Mouse (Mus musculus): Measurements from ENCODE around the gene Mmab.

Gene Mmab

GRCm38 (mm10) chr5:114443566-114444367 lies at the start of gene Mmab, which contains the start of gene Mvk:
Gene Mmab, minus strand, starts transcription at chr5:114444060.
Gene Mvk, plus strand, starts transcription at chr5:114444269.
- DNase-seq (ENCODE audit: low spot score) = peak; percentile 99

DNA sequence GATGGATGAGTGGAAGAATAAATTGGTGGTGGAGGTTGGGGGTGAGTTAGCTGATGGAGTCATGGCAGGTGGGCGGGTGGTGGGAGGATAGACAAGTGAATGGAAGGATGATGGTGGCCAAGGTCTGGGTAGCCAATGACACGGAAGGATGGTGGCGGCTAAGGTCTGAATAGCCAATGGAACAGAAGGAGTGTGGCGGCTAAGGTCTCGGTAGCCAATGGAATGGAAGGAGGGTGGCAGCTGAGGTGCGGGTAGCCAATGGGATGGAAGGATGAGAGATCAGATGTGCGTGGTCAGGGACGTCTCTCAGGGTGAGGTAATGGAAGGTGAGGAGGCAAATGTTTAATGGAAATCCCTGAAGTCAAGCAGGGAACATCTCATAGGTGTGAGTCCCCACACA lies 46.4 kb upstream of the Mmab start:
- DNase-seq (ENCODE audit: low spot score) = no peak

DNA sequence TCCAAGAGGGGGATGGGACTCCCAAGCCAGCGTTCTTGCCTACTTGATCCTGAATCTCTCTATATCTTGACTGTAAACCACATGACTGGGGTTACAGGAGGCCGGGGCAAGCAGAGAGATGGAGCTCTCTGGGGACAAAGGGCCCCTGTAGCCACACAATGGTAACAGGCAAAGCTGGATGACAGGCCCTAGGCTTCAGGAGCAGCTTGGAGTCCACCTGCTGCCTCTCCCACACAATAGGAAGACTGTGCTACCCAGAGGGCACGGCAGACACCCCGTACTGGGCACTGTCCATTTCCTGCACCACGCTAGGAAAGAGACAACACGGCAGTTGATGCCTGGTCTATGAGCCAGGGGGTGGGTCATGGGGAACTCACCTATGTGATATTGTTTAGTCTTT lies 45.7 kb upstream of the Mmab start:
- DNase-seq (ENCODE audit: low spot score) = no peak

GRCm38 (mm10) chr5:114485685-114486084 lies 41.8 kb upstream of the Mmab start:
- DNase-seq (ENCODE audit: low spot score) = no peak

DNA sequence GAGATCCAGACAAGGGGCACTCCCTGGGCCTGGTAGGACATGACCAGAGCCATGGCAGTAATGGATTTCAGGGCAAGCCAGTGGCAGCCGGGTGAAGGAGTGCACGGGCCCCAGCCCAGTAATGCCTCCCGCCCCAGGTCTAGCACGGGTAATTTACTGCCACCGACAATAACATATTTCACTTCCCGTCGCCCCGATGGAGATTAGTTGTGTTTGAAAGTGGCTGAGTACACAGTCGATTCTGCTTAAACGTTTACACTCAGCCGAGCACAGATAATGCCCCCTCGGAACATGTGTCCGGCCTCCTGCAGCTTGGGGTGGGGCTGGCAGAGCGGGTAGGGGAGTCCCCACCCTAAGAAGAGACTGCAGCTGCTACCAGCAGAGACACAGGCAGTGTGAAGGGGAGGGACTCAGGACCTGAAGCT lies 38.7 kb upstream of the Mmab start:
- peak; percentile 63 for DNase-seq (ENCODE audit: low spot score)

DNA sequence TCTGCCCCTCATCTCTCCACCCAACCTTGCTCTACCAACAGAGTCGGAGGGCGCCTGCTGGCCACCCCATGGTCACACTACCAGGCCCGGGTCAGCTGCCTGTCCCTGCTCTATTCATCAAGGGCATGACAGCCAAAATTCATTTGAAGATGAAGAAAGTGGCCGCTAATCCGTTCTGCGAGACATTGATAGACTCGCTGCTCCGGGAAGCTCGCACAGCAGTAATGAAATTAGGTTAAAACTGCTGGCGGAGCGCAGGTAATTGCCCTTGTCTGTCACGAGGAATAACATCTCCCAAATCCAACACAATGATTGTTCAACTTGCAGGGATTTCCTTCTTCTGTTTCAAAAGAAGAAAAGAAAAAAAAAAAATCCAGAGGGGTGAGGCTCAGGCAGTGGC lies 34.4 kb upstream of the Mmab start:
- DNase-seq (ENCODE audit: low spot score) = peak; percentile 45

GRCm38 (mm10) chr5:114474741-114475491 lies 31.1 kb upstream of the Mmab start:
- DNase-seq (ENCODE audit: low spot score) = peak; percentile 58

- DNase-seq (ENCODE audit: low spot score) = no peak
These were observed 26.5 kb upstream of the Mmab start for GRCm38 (mm10) chr5:114470359-114470758.

DNA sequence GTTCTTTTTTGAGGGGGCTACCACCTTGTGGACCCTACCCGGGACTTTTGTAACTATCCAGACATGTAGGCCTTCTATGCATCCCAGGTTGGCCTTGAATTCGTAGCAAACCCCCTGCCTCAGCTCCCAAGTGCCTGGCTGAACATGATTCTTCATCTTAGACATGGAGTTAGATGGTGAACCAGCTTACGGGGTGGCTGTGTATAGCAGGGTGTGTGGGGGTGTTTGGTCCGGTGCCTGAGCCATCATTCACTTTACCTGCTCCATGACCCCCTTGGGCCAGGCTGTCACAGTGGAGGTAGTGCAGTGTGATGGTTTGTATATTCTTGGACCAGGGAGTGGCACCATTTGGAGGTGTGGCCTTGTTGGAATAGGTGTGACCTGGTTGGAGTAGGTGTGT lies 24.1 kb upstream of the Mmab start:
- DNase-seq (ENCODE audit: low spot score) = no peak

- DNase-seq (ENCODE audit: low spot score) = peak; percentile 97
These were observed 23.6 kb upstream of the Mmab start for GRCm38 (mm10) chr5:114467430-114467829.

DNA sequence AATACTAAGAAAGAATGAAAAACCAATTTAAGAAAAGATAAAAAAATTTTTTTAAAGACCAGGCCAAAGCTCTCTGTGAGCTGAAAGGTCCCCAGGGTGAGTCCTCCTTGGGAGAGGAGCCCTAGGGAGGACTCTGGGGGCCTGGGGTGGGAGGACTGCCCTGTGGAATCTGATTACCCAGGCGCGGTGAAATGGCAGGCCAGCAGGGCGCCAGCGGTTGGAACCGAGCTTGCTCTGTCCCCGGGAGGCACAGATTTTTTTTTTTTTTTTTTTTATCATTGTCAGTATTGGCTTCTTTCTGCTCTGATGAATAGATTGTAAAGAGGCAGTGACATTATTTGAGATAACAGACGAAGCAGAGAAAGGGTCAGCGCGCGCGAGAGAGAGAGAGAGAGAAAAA lies 23.2 kb upstream of the Mmab start:
- no peak for DNase-seq (ENCODE audit: low spot score)

- peak; percentile 51 for DNase-seq (ENCODE audit: low spot score)
These were observed 21.8 kb upstream of the Mmab start for GRCm38 (mm10) chr5:114465641-114466040.

- no peak for DNase-seq (ENCODE audit: low spot score)
These were observed 20.7 kb upstream of the Mmab start for GRCm38 (mm10) chr5:114464561-114464960.

DNA sequence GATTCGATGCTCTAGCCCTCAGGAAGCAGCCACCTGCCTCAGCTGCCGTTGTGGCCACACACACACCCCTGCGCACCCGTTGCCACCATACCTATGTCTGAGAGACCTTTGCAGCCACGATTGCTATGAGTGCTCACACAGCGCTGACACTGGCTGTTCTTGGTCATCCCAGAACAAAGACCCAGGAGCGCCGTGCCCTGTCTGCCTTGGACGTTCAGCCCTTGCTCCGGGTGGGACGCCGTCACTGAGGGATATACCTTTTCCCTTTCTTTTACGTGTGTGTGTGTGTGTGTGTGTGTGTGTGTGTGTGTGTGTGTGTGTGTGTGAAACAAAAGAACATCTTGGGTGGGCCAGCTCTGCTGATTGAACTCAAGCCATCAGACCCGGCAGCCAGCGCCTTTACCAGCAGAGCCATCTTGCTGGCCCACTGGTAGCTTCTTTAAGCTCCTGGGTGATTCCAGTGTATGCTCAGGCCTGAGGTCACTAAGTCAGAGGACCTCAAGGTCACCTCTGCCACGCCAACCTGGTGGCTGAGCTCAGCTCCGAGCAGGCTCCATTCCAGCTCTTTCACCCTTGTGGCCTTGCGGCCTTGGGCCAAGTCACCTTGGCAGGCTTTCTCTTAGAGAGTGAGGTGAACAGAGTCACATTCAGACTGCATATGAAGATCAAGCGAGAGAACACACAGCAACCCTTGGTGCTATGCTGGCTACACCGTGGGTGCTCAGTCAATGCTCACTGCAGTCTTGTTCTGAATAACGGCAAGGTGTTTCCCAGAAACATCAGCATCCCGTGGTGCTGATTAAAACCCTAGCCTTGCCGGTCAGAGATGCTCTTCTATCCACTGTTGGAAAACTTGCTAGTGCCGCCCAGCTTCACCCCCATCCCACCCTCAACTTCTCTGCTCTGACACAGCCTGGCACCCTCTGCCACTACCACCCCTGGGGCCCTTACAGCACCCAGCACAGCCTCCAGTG lies 18.5 kb upstream of the Mmab start:
- no peak for DNase-seq (ENCODE audit: low spot score)

- peak; percentile 93 for DNase-seq (ENCODE audit: low spot score)
These were observed 17.4 kb upstream of the Mmab start for GRCm38 (mm10) chr5:114461238-114461637.

DNA sequence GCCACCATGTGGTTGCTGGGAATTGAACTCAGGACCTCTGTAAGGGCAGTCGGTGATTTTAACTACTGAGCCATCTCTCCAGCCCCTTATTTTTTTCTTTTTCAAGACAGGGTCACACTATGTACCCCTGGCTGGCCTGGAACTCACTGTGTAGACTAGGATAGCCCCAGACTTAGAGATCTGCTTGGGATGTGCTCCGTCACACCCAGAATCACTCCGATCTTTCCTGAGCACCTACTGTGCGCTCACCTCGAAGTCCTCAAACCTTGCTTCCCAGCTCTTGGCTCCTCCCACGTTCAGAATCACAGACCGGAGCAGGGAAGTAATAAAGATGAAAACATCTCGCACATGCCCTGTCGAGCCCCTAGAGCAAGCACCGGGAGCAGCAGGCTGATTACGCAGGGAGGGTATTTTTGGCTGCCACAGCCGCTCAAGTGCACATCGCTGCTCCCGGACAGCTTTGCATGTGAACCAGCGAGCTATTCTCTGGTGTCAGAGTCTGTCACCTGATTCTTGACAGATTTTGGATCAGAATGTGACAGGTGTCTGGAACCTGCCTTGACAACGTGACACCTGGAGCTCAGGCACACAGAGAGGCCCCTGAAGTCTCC lies 13.2 kb upstream of the Mmab start:
- DNase-seq (ENCODE audit: low spot score) = no peak

DNA sequence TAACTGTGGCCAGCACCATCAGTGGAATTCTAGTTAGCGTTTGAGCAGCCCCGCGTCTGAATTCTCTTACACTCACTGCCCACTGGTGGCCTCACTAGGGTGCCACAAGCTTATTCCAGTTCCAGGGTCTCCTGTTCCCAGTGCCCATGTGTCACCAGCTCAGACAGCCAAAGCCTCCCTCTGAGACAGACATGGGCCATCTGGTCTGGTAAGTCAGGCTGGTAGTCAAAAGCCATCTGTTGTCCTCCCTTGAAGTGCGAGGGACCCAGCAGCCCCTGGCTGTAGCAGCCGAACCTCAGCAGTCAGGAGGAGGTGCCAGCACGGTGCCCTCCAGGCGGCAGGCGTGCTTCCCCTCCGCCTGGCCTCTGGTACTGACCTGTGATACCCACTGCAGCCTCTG lies 12.4 kb upstream of the Mmab start:
- DNase-seq (ENCODE audit: low spot score) = peak; percentile 55

GRCm38 (mm10) chr5:114449011-114449410 lies 5.2 kb upstream of the Mmab start:
- no peak for DNase-seq (ENCODE audit: low spot score)

DNA sequence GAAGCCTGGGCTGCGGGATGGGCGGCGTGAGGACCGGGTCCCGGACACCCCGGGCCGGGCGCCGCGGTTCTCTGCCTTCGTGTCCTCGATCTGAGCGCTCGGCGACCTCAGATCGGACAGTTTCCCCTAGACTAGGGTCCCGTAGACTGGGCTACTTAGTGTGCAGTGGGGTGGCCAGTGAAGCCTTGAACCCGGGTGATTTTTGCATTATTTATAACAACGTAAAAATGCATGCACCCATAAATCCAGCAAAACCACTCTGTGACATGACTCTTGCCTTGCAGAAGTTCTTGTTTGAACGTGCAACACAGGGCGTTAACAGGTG lies 470 bp upstream of the Mmab start:
- DNase-seq (ENCODE audit: low spot score) = no peak

DNA sequence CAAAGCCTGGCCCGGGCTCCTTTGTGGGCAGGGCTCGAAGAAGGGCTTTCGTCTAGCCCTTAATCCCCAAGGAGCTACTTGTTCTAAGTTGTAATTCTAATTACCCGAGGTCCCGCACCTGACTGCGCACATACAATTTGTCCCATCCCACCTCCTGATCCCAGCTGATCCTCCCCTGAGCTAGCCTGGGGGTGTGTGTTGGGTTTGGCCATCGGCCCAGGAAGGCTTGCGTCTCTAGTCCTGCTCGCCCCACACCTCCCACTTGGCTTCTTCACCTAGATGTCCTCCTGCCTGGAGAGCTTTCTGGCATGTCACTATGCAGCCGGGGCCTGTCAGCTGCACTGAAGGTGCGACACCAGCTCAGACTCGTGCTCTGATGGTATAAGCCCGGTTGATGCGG lies 8.3 kb downstream of the Mmab start:
- DNase-seq (ENCODE audit: low spot score) = no peak

DNA sequence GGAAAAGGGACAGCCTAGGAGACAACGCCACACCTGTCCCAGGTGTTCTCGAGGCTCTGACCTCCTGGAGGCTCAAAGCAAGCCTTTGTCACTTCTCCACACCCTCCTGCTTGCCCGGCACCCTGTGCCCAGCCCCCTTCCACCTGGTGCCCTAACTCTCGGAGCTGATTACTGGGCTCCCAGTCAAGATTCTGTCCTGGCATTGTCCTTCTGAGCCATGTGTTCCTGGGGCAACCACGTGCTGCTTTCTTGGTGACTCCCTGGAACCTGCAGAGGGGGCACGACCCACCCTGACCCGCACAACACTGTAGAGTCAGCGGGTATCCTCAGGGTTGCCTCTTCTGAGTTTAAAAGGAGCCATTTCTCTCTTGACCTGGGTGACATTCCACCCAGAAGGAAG lies 9.5 kb downstream of the Mmab start:
- no peak for DNase-seq (ENCODE audit: low spot score)

- no peak for DNase-seq (ENCODE audit: low spot score)
These were observed 14.1 kb downstream of the Mmab start for GRCm38 (mm10) chr5:114429781-114430180.

All from retina, embryonic 14.5 days (tissue).